In genomic region chr2:53190684-53191511, GRCm38 (mm10) we compare ENCODE assay signal across 8 mouse cellular contexts. TPM values are rescaled to one million over a fixed set of nuclear protein-coding genes. Genes with fewer than 3 reads are reported as not detected.
DNase-seq lines count a peak whose midpoint lies in the region; ATAC-seq and TF ChIP-seq lines count a peak whose summit lies in the region.

Gene Prpf40a, minus strand, starts transcription at chr2:53191284.

- peak; percentile 71; the same call in 1 of the 2 replicates for TF ChIP-seq POLR2A in olfactory bulb, adult 2 months (IDR thresholded peaks at IDR 0.05; ENCODE audit: insufficient read depth, low read depth, low read length)
- TF ChIP-seq POLR2A in thymus, adult 2 months (IDR thresholded peaks at IDR 0.05; ENCODE audit: control insufficient read depth, extremely low read depth, insufficient read depth, low read length, poor library complexity): peak; percentile 93

- H3K4me2 ChIP-seq in forebrain, embryonic 16.5 days (ENCODE audit: low read length): peak within 1 kb of the TSS; percentile 78
- peak within 1 kb of the TSS; percentile 70 for H3K4me2 ChIP-seq in lung, embryonic 14.5 days

- peaks cover 26% of the 10 kb centered on the region for H3K36me3 ChIP-seq in G1E (replicated peaks)
- peaks cover 12% of the 10 kb centered on the region for H3K36me3 ChIP-seq in forebrain, embryonic 16.5 days (ENCODE audit: control insufficient read depth, insufficient read depth)
- H3K36me3 ChIP-seq in lung, embryonic 14.5 days (ENCODE audit: insufficient read depth): peaks cover 40% of the 10 kb centered on the region
- no peaks in the 10 kb centered on the region; the same call in 1 of the 2 replicates for H3K36me3 ChIP-seq in thymus, adult 2 months (ENCODE audit: control insufficient read depth, insufficient read depth, low read length)

- no peaks in the 10 kb centered on the region for H3K27me3 ChIP-seq in G1E (ENCODE audit: insufficient read depth, low read length)
- H3K27me3 ChIP-seq in forebrain, embryonic 16.5 days (replicated peaks; ENCODE audit: control insufficient read depth, insufficient read depth, low read length): no peaks in the 10 kb centered on the region
- no peaks in the 10 kb centered on the region for H3K27me3 ChIP-seq in lung, embryonic 14.5 days (ENCODE audit: insufficient read depth, low read length)
- H3K27me3 ChIP-seq in thymus, adult 2 months (ENCODE audit: control insufficient read depth, insufficient read depth, low read length): no peaks in the 10 kb centered on the region

- peak within 1 kb of the TSS; percentile 79 for H3K4me3 ChIP-seq in G1E (ENCODE audit: low read depth, low read length)
- H3K4me3 ChIP-seq in forebrain, embryonic 16.5 days (replicated peaks; ENCODE audit: low read length): peak within 1 kb of the TSS; percentile 99
- peak within 1 kb of the TSS; percentile 82 for H3K4me3 ChIP-seq in layer of hippocampus, adult 2 months
- H3K4me3 ChIP-seq in lung, embryonic 14.5 days (ENCODE audit: low read depth, low read length): peak within 1 kb of the TSS; percentile 71
- H3K4me3 ChIP-seq in olfactory bulb, adult 2 months (ENCODE audit: insufficient read depth, low read depth, low read length): peak within 1 kb of the TSS; percentile 91
- H3K4me3 ChIP-seq in thymus, adult 2 months (ENCODE audit: control insufficient read depth, insufficient read depth, low read length): peak within 1 kb of the TSS; percentile 85

- H3K27ac ChIP-seq in forebrain, embryonic 16.5 days (ENCODE audit: low read length): peak within 1 kb of the TSS; percentile 98
- peak within 1 kb of the TSS; percentile 100 for H3K27ac ChIP-seq in layer of hippocampus, adult 2 months
- peak within 1 kb of the TSS; percentile 96 for H3K27ac ChIP-seq in lung, embryonic 14.5 days (ENCODE audit: low read depth)
- H3K27ac ChIP-seq in olfactory bulb, adult 2 months (ENCODE audit: insufficient read depth, low read depth, low read length): peak within 1 kb of the TSS; percentile 99
- H3K27ac ChIP-seq in thymus, adult 2 months (ENCODE audit: control insufficient read depth, insufficient read depth, low read length): peak within 1 kb of the TSS; percentile 96

- H3K4me1 ChIP-seq in G1E (ENCODE audit: insufficient read depth, low read depth, low read length): peaks cover 17% of the 10 kb centered on the region
- peaks cover 13% of the 10 kb centered on the region for H3K4me1 ChIP-seq in forebrain, embryonic 16.5 days (replicated peaks; ENCODE audit: control insufficient read depth, insufficient read depth, low read length)
- 0 out of 2 replicates have a peak, but pooled peaks cover 7% of the 10 kb centered on the region for H3K4me1 ChIP-seq in lung, embryonic 14.5 days (ENCODE audit: insufficient read depth)
- H3K4me1 ChIP-seq in olfactory bulb, adult 2 months (ENCODE audit: control insufficient read depth, insufficient read depth, low read length): peaks cover 4% of the 10 kb centered on the region; the same call in 1 of the 2 replicates
- H3K4me1 ChIP-seq in thymus, adult 2 months (replicated peaks; ENCODE audit: control insufficient read depth, insufficient read depth, low read length): peaks cover 2% of the 10 kb centered on the region; the same call in 1 of the 2 replicates

- peak within 1 kb of the TSS; percentile 88 for H3K9ac ChIP-seq in forebrain, embryonic 16.5 days (replicated peaks; ENCODE audit: low read depth, low read length)
- peak within 1 kb of the TSS; percentile 91 for H3K9ac ChIP-seq in lung, embryonic 14.5 days

- peak; percentile 95 for DNase-seq in G1E (ENCODE audit: low spot score)
- peak; percentile 99 for DNase-seq in cerebellum, adult 18-20 months
- DNase-seq in heart, postnatal 36 days: peak; percentile 100
- peak; percentile 99 to 100 for DNase-seq in layer of hippocampus, adult 2 months (ENCODE audit: low spot score in 2 of 2)
- DNase-seq in lung, embryonic 14.5 days: peak; percentile 100
- peak; percentile 100 for DNase-seq in thymus, adult 2 months

- peak; percentile 92 for ATAC-seq in G1E (ENCODE audit: extremely low read depth, insufficient number of reproducible peaks, low FRiP score, poor library complexity, severe bottlenecking)
- ATAC-seq in forebrain, embryonic 16.5 days: peak; percentile 96
- ATAC-seq in lung, embryonic 14.5 days (ENCODE audit: insufficient read depth): peak; percentile 97

- intact Hi-C loops in heart, postnatal 36 days (cut with DNase I): loop anchor here (5.0 to 10.0 kb wide), 2 partner anchors 449 to 766 kb away; partner anchors contain the start of genes Arl5a and Stam2

- no peaks in the 10 kb centered on the region for H3K9me3 ChIP-seq in G1E (replicated peaks)
- H3K9me3 ChIP-seq in forebrain, embryonic 16.5 days (ENCODE audit: control insufficient read depth, low read length): no peaks in the 10 kb centered on the region
- H3K9me3 ChIP-seq in lung, embryonic 14.5 days (ENCODE audit: low read depth, low read length): no peaks in the 10 kb centered on the region

- TF ChIP-seq CTCF in G1E (IDR thresholded peaks at IDR 0.05; ENCODE audit: low read depth, low read length): no peak
- TF ChIP-seq CTCF in layer of hippocampus, adult 2 months (conservative IDR thresholded peaks at IDR 0.05): no peak
- no peak for TF ChIP-seq CTCF in lung, embryonic 14.5 days (IDR thresholded peaks at IDR 0.05; ENCODE audit: low read depth)
- TF ChIP-seq CTCF in olfactory bulb, adult 2 months (IDR thresholded peaks at IDR 0.05; ENCODE audit: insufficient read depth, low read depth, low read length): no peak
- 0 out of 2 replicates have a peak, but pooled peaks have one; percentile 54 for TF ChIP-seq CTCF in thymus, adult 2 months (IDR thresholded peaks at IDR 0.05; ENCODE audit: borderline replicate concordance, control insufficient read depth, extremely low read depth, insufficient read depth, low read length, poor library complexity)

- under 1% methylated on average over 47 of the region's 53 CpGs for WGBS in forebrain, embryonic 16.5 days
- WGBS in lung, embryonic 14.5 days: under 1% methylated on average over 50 of the region's 53 CpGs
- WGBS in olfactory bulb, adult 2 months: under 1% methylated on average over 53 of the region's 53 CpGs
- WGBS in thymus, adult 2 months: under 1% methylated on average over 52 of the region's 53 CpGs

RNA-seq across cellular contexts. Expression of gene Prpf40a, which starts in this region (rescaled TPM):
- total RNA-seq in G1E (2014; fragmentation: Nextera tagmentation): 215 and 218 TPM in 2 replicates
- 102 and 121 TPM in 2 replicates for total RNA-seq in G1E (2017)
- 23.3 and 27.5 TPM in 2 replicates for polyA plus RNA-seq in G1E (2012)
- polyA plus RNA-seq in forebrain, embryonic 16.5 days (2015; fragmentation: Nextera tagmentation; extraction: Ambion mirVana): 122 and 131 TPM in 2 replicates
- total RNA-seq in heart, postnatal 36 days (2021): 10 to 100 TPM; 27.8 to 31.5 TPM
- total RNA-seq in layer of hippocampus, adult 2 months (2021): 10 to 100 TPM; 45.9 to 52.0 TPM
- polyA plus RNA-seq in lung, embryonic 14.5 days (2014; fragmentation: Nextera tagmentation; extraction: Ambion mirVana): 178 and 186 TPM in 2 replicates
- polyA plus RNA-seq in olfactory bulb, adult 2 months (2012; ENCODE audit: insufficient read depth, insufficient read length, low replicate concordance, missing spikeins): 309 TPM in 1 of 2 replicates, not detected in the other
- polyA plus RNA-seq in thymus, adult 2 months (2012; rRNA removed): 58.2 and 70.5 TPM in 2 replicates

Comparison
In these comparisons a context has a peak if more than half of its experiments do, and no peak if none do; other contexts are left out.
1. Peak in every context shown above with its lines: DNase-seq, ATAC-seq, H3K4me3 ChIP-seq and H3K27ac ChIP-seq.